Mouse (Mus musculus) heart, embryonic 16.5 days (tissue): ENCODE data around the gene Dgkq. TPM values are rescaled to one million over a fixed set of nuclear protein-coding genes. Genes with fewer than 3 reads are reported as not detected.

Experiments used
- ATAC-seq: fragments of 200-750 bp; cut with Nextera tagmentation; replicated peaks from 2 replicates; pipeline ENCODE4 v1.8.0; 2017; ENCODE audit warnings: moderate number of reproducible peaks; ENCODE audit not compliant: insufficient read depth, low FRiP score; ENCODE audit errors: extremely low read depth
- H3K27ac ChIP-seq: fragments of 300-500 bp; sonication (generic); 2 replicates; pipeline ENCODE4 v1.5.1; 2014; ENCODE audit warnings: mild to moderate bottlenecking, low read length, control low read depth, moderate library complexity
- H3K27me3 ChIP-seq: fragments of 300-500 bp; sonication (generic); 2 replicates; pipeline ENCODE4 v1.6.1; 2014; ENCODE audit warnings: low read length, mixed read lengths; ENCODE audit not compliant: control insufficient read depth, insufficient read depth
- H3K36me3 ChIP-seq: fragments of 300-500 bp; sonication (generic); 2 replicates; pipeline ENCODE4 v1.6.1; 2014; ENCODE audit not compliant: control insufficient read depth, insufficient read depth
- H3K4me1 ChIP-seq: fragments of 300-500 bp; sonication (generic); 2 replicates; pipeline ENCODE4 v1.6.1; 2014; ENCODE audit warnings: low read length, mixed read lengths; ENCODE audit not compliant: control insufficient read depth, insufficient read depth
- H3K4me2 ChIP-seq: fragments of 300-500 bp; sonication (generic); 2 replicates; pipeline ENCODE4 v1.6.1; 2014; ENCODE audit warnings: low read depth, mild to moderate bottlenecking, control low read depth, low read length
- H3K4me3 ChIP-seq: fragments of 300-500 bp; sonication (generic); 2 replicates; pipeline ENCODE4 v1.5.1; 2014; ENCODE audit warnings: mild to moderate bottlenecking, control low read depth, low read length
- H3K9ac ChIP-seq: fragments of 300-500 bp; sonication (generic); 2 replicates; pipeline ENCODE4 v1.6.1; 2014; ENCODE audit warnings: low read length, control low read depth
- H3K9me3 ChIP-seq: fragments of 300-500 bp; sonication (generic); replicated peaks from 2 replicates; pipeline ENCODE4 v1.6.1; 2016; ENCODE audit warnings: low read length; ENCODE audit not compliant: control insufficient read depth
- WGBS: fragments of 180-500 bp; shearing (Covaris S2); extraction: QIAGEN DNeasy Blood & Tissue Kit; methylation state at CpG from one replicate; pipeline ENCODE4 v1.1.7; 2014; 5-methylcytosine and 5-hydroxymethylcytosine counted together
- polyA plus RNA-seq: library from polyadenylated mRNA; unstranded; fragments of >200 nt; fragmentation: Nextera tagmentation; extraction: Ambion mirVana; gene quantifications from 2 replicates; pipeline ENCODE4 v1.2.1, GENCODE M21; 2015

The Dgkq gene
- polyA plus RNA-seq, 1 experiment from 2014 or later, result 6.3 TPM

GRCm38 (mm10) chr5:108653341-108653740 lies 16.1 kb downstream of the Dgkq start:
- H3K9ac ChIP-seq, result no peak overlapping the region
- H3K27ac ChIP-seq, result no peak overlapping the region
- 88% methylated on average over 6 of the region's 6 CpGs for WGBS
- H3K4me1 ChIP-seq, result no peaks in the 10 kb centered on the region
- H3K36me3 ChIP-seq, result peaks cover 47% of the 10 kb centered on the region
- no peak for ATAC-seq
- H3K9me3 ChIP-seq, result no peaks in the 10 kb centered on the region
- no peaks in the 10 kb centered on the region for H3K27me3 ChIP-seq
- H3K4me2 ChIP-seq, result no peak overlapping the region
- H3K4me3 ChIP-seq, result no peak overlapping the region

GRCm38 (mm10) chr5:108651823-108652222 lies 17.6 kb downstream of the Dgkq start:
- Histone ChIP-seq H3K9me3 (no peaks in the 10 kb centered on the region), H3K4me3 (no peak overlapping the region), H3K27me3 (no peaks in the 10 kb centered on the region), H3K27ac (no peak overlapping the region), H3K9ac (no peak overlapping the region), H3K4me2 (no peak overlapping the region), H3K4me1 (no peaks in the 10 kb centered on the region), H3K36me3 (peaks cover 49% of the 10 kb centered on the region)
- ATAC-seq, result no peak
- WGBS, result 62% methylated on average over 1 of the region's 1 CpGs

- Histone ChIP-seq H3K4me2 (no peak overlapping the region), H3K4me1 (no peaks in the 10 kb centered on the region), H3K27ac (no peak overlapping the region), H3K9me3 (no peaks in the 10 kb centered on the region), H3K9ac (no peak overlapping the region), H3K4me3 (no peak overlapping the region), H3K36me3 (peaks cover 47% of the 10 kb centered on the region), H3K27me3 (no peaks in the 10 kb centered on the region)
- ATAC-seq, result no peak
- WGBS, result 78% methylated on average over 5 of the region's 5 CpGs
Observed at GRCm38 (mm10) chr5:108651136-108651720, 18.2 kb downstream of the Dgkq start.

- Histone ChIP-seq H3K36me3 (peaks cover 48% of the 10 kb centered on the region), H3K9me3 (no peaks in the 10 kb centered on the region), H3K9ac (no peak overlapping the region), H3K4me1 (no peaks in the 10 kb centered on the region), H3K27ac (no peak overlapping the region), H3K4me3 (no peak overlapping the region), H3K27me3 (no peaks in the 10 kb centered on the region), H3K4me2 (no peak overlapping the region)
- no peak for ATAC-seq
- WGBS, result 83% methylated on average over 7 of the region's 7 CpGs
Observed at GRCm38 (mm10) chr5:108650341-108650740, 19.1 kb downstream of the Dgkq start.

- H3K4me2 ChIP-seq, result no peak overlapping the region
- 86% methylated on average over 11 of the region's 11 CpGs for WGBS
- H3K36me3 ChIP-seq, result peaks cover 43% of the 10 kb centered on the region
- no peaks in the 10 kb centered on the region for H3K9me3 ChIP-seq
- no peak for ATAC-seq
- no peaks in the 10 kb centered on the region for H3K27me3 ChIP-seq
- H3K4me1 ChIP-seq, result no peaks in the 10 kb centered on the region
- no peak overlapping the region for H3K27ac ChIP-seq
- no peak overlapping the region for H3K4me3 ChIP-seq
- no peak overlapping the region for H3K9ac ChIP-seq
Observed at GRCm38 (mm10) chr5:108648937-108649576, 20.4 kb downstream of the Dgkq start.

GRCm38 (mm10) chr5:108647820-108648465 lies 21.5 kb downstream of the Dgkq start:
- Histone ChIP-seq H3K4me2 (no peak overlapping the region), H3K4me3 (no peak overlapping the region), H3K36me3 (peaks cover 36% of the 10 kb centered on the region), H3K27me3 (no peaks in the 10 kb centered on the region), H3K27ac (no peak overlapping the region), H3K9ac (no peak overlapping the region), H3K9me3 (no peaks in the 10 kb centered on the region), H3K4me1 (0 out of 2 replicates have a peak, but pooled peaks cover 3% of the 10 kb centered on the region)
- ATAC-seq, result no peak
- WGBS, result 68% methylated on average over 2 of the region's 2 CpGs

GRCm38 (mm10) chr5:108647311-108647710 lies 22.2 kb downstream of the Dgkq start:
- H3K4me1 ChIP-seq, result 0 out of 2 replicates have a peak, but pooled peaks cover 3% of the 10 kb centered on the region
- H3K9me3 ChIP-seq, result no peaks in the 10 kb centered on the region
- no peak overlapping the region for H3K4me2 ChIP-seq
- ATAC-seq, result no peak
- H3K9ac ChIP-seq, result no peak overlapping the region
- WGBS, result 81% methylated on average over 2 of the region's 2 CpGs
- no peak overlapping the region for H3K27ac ChIP-seq
- H3K4me3 ChIP-seq, result no peak overlapping the region
- H3K27me3 ChIP-seq, result no peaks in the 10 kb centered on the region
- peaks cover 34% of the 10 kb centered on the region for H3K36me3 ChIP-seq

- no peak for ATAC-seq
- WGBS, result 82% methylated on average over 3 of the region's 3 CpGs
- H3K36me3 ChIP-seq, result peaks cover 34% of the 10 kb centered on the region
Observed at GRCm38 (mm10) chr5:108646343-108646660, 23.2 kb downstream of the Dgkq start.

GRCm38 (mm10) chr5:108645651-108646342 lies 23.7 kb downstream of the Dgkq start:
- Histone ChIP-seq H3K4me2 (no peak overlapping the region), H3K9me3 (no peaks in the 10 kb centered on the region), H3K4me3 (no peak overlapping the region), H3K27ac (no peak overlapping the region), H3K4me1 (0 out of 2 replicates have a peak, but pooled peaks cover 3% of the 10 kb centered on the region), H3K27me3 (no peaks in the 10 kb centered on the region), H3K36me3 (peaks cover 34% of the 10 kb centered on the region), H3K9ac (no peak overlapping the region)
- 85% methylated on average over 9 of the region's 9 CpGs for WGBS
- ATAC-seq, result no peak

More at GRCm38 (mm10) chr5:108646343-108646660, 23.2 kb downstream of the Dgkq start:
- Histone ChIP-seq H3K9ac (no peak overlapping the region), H3K9me3 (no peaks in the 10 kb centered on the region), H3K27me3 (no peaks in the 10 kb centered on the region), H3K27ac (no peak overlapping the region), H3K4me2 (no peak overlapping the region), H3K4me1 (0 out of 2 replicates have a peak, but pooled peaks cover 3% of the 10 kb centered on the region), H3K4me3 (no peak overlapping the region)
